Mouse (Mus musculus) embryo, embryonic 10 days (tissue): ENCODE results near the gene Arhgef11.
A peak's percentile ranks its signal among the peaks of the same experiment; 100 is the strongest.
"Not testable (repeated sequence)": the region's sequence is repeated elsewhere in the genome, so short reads cannot be mapped to it uniquely, and the experiment has no call there.

Experiments used
- DNase-seq: peaks from one replicate; pipeline ENCODE4 v3.0.0-alpha.2; 2015; ENCODE audit warnings: low spot score

Gene Arhgef11

GRCm38 (mm10) chr3:87616957-87617810, at the start of gene Arhgef11:
Arhgef11 (plus strand) TSS chr3:87617559.
- peak; percentile 81 for DNase-seq

DNA sequence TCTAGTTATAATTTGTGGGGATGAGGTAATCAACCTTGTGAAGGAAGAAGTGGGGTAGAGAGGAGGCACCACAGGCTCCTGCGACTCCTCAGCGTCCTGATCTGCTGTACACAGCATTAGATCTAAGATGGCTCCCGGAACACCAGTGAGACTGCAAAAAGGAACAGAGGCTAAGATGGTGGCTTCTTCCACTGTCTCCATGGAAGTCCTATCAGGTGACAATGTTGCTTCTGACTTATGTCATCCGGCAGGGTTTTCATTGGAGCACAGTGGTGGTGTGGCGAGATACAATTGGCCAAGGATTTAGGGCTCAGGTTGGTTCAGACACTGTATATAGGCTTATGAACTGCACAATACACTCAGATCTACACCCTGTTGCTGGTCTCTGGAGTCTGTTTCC, 48.7 kb upstream of the Arhgef11 start:
- no peak for DNase-seq

DNA sequence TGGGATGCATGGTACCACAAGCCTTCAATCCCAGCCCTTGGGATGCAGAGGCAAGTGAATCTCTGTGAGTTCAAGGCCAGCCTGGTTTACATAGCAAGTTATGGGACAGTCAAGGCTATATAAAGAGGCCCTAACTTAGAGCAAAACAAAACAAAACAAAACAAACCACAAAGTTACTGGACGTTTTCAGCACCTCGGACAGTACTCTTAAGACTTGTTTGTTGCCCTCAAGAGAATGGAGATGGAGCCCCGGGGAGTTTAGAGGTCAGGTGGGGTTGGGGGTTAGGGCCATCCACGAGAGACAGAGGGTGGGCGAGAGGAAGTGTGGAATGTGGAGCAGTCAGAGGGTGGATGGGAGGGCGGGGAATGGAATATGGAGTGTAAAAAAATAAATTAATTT, 41.6 kb upstream of the Arhgef11 start:
- DNase-seq, result peak; percentile 65

- no peak for DNase-seq
Measured at GRCm38 (mm10) chr3:87582259-87582658, 35.1 kb upstream of the Arhgef11 start.

DNA sequence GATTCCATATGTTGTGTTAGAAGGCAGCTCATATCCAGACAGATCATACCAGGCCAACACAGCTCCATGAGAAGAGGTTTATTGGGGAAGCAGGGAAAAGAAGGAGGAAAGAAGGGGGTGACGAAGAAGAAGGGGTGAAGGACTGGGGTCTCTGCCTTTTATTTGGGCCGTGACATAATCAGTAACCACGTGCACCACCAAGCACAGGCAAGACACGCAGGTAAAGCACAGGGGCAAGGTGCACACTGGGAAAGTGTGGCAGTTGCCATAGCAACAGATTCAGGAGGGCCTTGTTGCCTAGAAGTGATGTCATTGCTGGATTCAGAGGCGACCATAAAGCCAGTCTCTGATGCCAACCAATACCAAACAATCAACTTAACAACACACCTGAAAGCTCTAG, 23.6 kb upstream of the Arhgef11 start:
- no peak for DNase-seq

DNA sequence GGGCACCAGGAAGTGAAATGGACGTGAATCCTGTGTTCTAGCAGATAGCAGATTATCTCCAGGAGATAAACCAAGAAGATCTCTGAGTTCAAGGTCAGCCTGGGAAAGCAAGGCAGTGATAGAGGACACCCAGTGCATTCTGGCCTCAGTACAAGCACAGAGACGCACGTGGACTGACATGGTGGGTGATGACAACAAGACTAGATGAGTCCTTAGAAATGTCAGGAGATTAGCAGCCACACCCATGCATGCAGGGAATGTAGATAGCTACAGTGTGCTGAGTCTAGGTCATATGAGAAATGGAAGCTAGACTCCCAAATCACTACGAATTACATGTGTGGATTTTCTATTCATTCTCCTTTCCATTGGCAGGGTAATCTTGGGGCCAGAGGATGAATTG, 22.0 kb upstream of the Arhgef11 start:
- DNase-seq, result not testable (repeated sequence)

DNA sequence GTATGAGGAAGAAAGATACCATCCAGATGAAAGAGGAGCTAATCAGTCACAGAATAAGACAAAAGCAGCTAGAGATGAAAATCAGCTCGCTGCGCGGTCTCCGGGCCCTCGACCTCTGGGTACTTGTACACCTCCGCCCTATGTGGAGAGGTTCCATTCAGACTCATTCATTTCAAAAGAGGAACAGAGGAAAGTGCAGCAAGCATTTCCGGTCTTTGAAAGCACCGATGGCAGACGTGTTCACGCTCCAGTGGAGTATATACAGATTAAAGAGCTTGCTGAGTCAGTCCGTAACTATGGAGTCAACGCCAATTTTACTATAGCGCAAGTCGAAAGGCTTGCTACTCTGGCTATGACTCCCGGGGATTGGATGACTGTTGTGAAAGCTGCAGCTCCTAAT, 16.3 kb upstream of the Arhgef11 start:
- not testable (repeated sequence) for DNase-seq

- peak; percentile 27 for DNase-seq
Measured at GRCm38 (mm10) chr3:87616354-87616753, 1.0 kb upstream of the Arhgef11 start.

GRCm38 (mm10) chr3:87617811-87618130, 412 bp downstream of the Arhgef11 start:
- DNase-seq, result no peak

- no peak for DNase-seq
Measured at GRCm38 (mm10) chr3:87618240-87618639, 881 bp downstream of the Arhgef11 start.

DNA sequence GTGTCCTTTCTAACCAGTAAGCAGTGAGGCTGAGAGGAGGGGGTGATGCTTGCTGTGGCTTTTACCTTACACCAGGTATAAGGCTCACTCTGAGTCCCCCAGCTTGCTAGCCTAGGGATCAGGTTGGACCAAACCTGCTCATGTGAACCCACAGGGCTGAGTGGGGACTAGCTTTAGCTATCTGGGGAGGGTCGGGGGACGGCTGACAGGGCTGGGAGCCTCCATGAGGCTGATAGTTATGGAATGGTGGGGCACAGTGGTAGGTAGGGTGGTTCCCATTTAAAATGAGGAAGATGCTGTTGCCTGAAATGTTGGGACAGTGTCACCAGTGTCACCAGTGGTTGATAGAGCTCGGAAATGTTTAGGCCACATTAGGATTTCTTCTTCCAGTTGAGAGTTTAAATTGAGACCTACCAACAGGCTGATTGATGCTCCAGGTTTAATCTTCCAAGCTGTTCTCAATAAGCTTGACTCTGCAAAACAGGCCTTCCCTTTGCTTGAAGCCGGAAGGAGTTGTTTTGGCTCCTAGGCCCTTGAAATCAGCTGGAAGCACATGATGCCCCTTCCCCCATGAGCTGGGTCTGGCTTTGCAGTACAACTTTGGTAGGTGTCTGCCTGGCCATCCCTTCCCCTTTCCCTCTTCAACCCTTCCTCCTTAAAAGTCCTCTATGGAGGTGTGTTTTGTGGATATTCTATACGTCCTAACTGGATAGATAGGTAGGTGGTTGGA, 1.8 kb downstream of the Arhgef11 start:
- no peak for DNase-seq

- no peak for DNase-seq
Measured at GRCm38 (mm10) chr3:87620218-87620891, 3.0 kb downstream of the Arhgef11 start.

GRCm38 (mm10) chr3:87624899-87625298, 7.5 kb downstream of the Arhgef11 start:
- DNase-seq, result no peak

GRCm38 (mm10) chr3:87630899-87631298, 13.5 kb downstream of the Arhgef11 start:
- no peak for DNase-seq

GRCm38 (mm10) chr3:87631408-87631807, 14.0 kb downstream of the Arhgef11 start:
- no peak for DNase-seq

GRCm38 (mm10) chr3:87635514-87635913, 18.2 kb downstream of the Arhgef11 start:
- DNase-seq, result no peak

- DNase-seq, result no peak
Measured at GRCm38 (mm10) chr3:87643453-87643852, 26.1 kb downstream of the Arhgef11 start.

GRCm38 (mm10) chr3:87646174-87646573, 28.8 kb downstream of the Arhgef11 start:
- DNase-seq, result no peak

DNA sequence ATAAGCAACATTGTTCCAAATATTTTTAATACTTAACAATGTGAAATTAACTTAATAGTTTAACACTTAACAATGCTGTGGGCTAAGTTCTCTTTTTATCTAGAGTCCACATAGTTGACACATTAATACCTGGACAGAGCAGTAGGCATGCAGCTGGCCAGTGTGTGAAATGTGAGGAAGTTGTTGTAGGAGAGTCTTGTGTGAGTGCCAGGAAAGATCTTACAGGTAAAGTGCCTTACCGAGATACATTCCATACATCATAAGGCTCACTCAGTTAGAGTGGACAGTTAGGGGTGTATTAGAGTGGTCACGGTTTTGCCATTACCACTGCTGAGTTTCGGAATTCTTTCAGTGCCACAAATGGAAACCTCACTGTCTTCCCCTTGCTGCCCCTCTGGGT, 31.7 kb downstream of the Arhgef11 start:
- no peak for DNase-seq

DNA sequence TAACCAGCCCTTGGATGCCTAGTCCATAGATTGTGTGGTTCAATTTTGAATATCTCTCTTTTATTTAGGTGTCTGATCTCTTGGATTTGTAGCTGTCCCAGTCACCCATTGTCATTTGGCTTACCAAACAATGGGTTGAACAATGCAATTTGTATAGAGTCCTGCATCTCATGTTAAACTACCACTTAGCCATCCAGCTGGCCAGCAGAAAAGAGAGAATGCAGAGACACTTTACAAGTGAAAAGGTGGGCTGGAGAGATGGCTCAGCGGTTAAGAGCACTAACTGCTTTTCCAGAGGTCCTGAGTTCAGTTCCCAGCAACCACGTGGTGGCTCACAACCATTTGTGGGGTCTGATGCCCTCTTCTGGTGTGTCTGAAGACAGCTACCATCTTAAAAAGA, 41.0 kb downstream of the Arhgef11 start:
- no peak for DNase-seq

DNA sequence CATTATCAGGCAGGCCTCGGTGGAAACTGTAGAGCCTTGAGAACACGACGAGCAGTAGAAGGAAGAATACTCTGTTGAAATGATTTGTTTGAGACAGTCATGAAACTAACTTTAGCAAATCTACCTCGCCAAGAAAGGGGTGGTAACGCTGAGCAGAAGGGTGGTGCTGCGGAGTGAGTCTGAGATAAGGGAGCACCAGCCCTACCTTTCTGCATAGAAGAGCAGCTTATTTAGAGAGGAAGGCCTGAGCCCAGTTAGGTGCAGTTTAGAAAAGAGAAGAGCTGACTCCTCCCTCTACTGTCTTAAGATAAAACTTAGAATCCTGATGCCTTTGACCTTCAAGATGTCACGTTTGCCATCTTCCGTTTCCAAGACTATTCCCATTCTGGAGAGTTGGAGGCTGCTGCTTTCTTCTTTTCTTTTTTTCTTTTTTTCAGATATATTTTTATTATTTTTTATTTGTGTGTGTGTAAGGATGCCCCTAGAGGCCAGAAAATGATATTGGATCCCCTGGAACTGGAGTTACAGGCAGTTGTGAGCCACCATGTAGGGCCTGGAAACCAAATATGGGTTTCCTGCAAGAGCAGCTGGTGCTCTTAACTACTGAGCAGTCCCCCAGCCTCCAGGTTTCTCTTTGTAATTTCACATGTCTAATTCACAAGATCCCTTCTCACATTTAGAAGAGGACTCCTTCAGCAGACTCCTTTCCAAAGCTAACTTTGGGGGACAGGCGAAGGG, 42.5 kb downstream of the Arhgef11 start:
- DNase-seq, result no peak

- no peak for DNase-seq
Measured at GRCm38 (mm10) chr3:87660479-87660878, 43.1 kb downstream of the Arhgef11 start.
